Mouse (Mus musculus): ENCODE measurements around the gene Hnrnph3. TPM values are rescaled to one million over a fixed set of nuclear protein-coding genes. Genes with fewer than 3 reads are reported as not detected.
"Not testable (repeated sequence)": the region's sequence is repeated elsewhere in the genome, so short reads cannot be mapped to it uniquely, and the experiment has no call there.

Gene Hnrnph3
- 28.9 and 56.2 TPM in 2 replicates for total RNA-seq (2015; ENCODE audit: low replicate concordance)
- total RNA-seq (2017; ENCODE audit: low replicate concordance), result 37.2 and 46.0 TPM in 2 replicates

DNA sequence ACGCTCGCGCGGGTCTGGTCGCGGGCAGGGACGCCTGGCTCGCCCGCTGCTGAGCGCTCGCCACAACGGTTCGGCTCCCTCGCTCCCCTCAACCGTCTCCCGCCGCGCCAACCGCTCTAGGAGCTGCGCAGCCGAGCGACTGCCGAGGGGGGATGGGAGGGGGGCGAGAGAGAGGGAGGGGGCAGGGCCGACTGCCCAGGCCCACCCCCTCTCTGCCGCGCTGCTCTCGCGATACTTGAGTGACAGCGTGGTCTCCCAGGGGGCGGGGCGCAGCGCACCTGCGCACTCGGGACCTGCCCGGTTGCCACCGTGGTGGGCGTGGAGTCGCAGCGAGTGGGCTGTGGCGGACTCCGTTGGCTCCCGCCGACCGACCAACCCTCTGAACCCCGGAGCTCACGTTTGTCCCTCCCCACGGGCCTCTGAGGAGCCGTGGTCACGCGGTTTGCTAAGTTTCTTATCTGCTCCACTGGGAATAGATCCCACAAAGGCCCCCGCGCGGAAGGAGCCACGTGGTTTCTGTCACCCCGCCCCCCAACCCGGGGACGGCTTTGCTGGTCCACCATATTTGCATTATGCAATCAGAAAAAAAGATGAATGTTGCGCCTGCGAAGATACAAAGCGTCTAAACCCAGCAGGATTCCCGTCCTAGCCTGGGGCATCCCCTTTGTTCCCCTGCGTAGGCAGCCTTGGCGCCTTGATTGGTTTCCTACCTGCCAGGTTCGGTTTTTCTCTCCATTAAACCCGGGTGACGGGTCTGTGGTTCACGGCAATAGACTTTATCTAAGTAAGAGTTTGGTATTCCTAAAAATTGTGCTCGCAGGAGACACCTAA, at the start of gene Hnrnph3, which contains the start of gene Pbld2:
Gene Hnrnph3 (minus strand): TSS at position 469 of the 831 bp plus-strand sequence.
Gene Pbld2 (plus strand): TSS at position 567 of the 831 bp plus-strand sequence.
- peak; percentile 86 for ATAC-seq (replicated peaks; ENCODE audit: low FRiP score, poor library complexity, severe bottlenecking)

DNA sequence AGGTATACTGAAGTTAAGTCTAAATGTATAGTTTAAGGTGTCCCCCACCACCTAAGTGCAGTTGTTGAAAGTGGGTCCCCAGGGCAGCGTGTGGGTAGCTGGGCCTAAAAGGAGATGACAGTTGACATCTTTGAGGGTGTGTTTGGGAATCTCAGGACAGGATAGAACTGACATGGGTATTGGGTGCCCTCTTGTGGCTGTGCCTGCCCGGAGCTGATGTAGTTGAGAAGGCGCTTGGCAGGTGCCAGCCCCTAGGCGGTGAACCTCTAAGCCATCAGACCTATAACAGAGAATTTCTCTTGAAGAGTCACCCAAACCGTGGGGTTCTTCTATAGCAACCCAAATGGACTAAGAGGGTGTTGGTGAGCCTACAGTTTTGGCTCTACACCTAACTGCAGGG, 42.0 kb upstream of the Hnrnph3 start:
- no peak for ATAC-seq (replicated peaks; ENCODE audit: low FRiP score, poor library complexity, severe bottlenecking)

DNA sequence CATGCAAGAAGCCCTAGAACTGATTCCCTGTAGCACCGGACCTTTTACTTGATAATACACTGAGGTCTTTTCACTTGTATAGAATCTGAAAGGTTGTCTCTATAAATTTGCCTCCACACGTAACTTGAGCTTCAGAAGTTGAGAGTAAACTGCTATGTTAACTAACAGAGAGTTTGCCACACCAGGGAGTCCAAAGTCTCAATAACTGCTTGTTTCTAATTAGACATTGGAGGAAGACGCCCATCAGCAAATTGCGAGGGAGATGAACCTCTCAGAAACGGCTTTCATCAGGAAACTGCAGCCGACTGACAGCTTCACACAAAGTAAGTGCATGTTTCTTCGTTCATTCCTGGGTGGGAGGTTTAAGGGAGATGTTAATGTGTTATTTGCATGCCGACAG, 41.5 kb upstream of the Hnrnph3 start:
- ATAC-seq (replicated peaks; ENCODE audit: low FRiP score, poor library complexity, severe bottlenecking), result no peak

DNA sequence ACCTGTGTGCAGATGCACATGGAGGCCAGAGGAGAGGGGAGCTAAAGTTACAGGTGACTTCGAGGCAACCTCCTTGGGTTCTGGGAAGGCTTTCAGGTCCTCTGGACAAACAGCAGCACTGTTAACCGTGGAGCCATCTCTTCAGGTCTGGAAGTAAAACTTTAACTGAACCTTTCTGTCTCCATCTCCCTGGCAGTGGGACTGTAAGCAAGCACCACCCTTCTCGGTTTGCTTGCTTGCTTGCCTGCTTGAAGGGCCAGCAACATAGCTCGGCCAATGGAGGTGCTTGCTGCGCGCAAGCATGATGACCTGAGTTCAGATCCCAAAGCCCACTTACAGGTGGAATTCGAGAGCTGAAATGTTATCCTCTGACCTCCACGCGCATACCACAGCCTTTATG, 40.5 kb upstream of the Hnrnph3 start:
- no peak for ATAC-seq (replicated peaks; ENCODE audit: low FRiP score, poor library complexity, severe bottlenecking)

DNA sequence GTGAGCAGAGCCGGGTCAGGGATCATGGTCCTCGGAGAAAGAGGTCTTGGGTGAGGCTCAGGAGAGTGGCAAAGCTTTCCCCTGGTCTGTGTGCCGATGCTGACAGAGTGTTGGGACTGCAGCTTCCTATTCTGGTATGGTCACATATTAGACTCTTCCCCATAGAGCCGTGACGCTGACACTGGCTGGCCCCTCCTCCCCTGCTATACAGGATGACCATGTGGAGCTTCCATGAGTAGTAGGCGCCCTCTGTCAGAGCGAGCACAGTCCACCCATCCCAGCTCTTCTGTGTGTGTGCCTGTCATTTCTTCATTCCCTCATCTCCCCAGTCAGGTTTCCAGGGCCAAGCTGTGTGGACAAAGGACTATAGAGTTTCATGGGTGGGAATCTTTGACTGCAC, 39.3 kb upstream of the Hnrnph3 start:
- ATAC-seq (replicated peaks; ENCODE audit: low FRiP score, poor library complexity, severe bottlenecking), result no peak

DNA sequence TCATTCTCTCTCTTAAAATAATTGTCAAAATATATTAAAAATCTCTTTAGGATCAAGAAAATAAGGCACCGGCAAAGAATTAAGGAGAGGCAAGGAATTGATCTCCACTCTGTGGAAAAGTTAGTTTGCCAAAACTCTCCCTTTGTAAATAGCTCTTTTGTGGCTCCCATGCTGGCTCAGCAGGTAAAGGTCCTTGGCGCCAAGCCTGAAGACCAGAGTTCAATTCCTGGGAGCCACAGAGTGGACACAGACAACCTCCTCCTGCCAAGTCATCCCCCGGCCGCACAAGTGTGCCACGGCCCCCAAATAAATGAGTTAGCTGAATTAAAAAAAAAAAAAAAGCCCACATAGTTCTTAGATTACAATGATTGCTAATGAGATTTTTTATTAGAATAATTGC, 38.7 kb upstream of the Hnrnph3 start:
- no peak for ATAC-seq (replicated peaks; ENCODE audit: low FRiP score, poor library complexity, severe bottlenecking)

DNA sequence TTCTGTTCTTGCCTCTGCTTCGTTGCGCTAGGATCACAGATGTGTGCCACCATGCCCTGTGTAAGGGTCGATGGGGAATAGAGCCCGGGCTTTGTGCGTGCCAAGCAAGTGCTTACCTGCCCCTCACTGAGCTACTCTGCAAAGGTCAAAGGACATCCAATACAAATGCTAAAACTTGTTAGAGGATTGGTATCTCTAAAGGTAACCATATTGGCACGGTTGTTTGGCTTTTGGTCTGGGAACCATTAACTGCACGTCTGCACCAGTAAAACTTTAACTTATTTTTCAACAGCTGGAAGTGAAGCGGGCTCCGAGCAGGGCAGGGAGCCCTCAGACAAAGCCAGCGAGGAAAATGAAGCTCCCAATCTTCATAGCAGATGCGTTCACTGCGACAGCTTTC, 37.2 kb upstream of the Hnrnph3 start:
- ATAC-seq (replicated peaks; ENCODE audit: low FRiP score, poor library complexity, severe bottlenecking), result no peak

DNA sequence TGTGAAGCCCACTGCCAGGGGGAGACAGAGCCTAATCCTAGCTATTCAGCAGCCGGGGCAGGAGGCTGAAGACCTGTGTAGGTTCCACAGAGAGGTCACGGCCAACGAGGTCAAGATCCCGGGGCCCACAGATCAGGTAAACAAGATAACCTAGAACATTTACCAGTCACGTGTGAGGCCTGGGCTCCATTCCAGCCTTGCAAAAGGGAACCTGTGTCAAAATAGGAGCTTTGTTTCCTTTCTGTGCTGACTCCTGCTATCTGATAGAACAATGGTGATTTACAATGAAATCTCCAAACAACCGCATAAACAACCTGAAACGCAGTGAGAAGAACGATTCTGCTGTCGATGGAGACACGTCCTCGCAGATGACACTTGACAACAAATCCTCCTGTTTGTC, 36.4 kb upstream of the Hnrnph3 start:
- ATAC-seq (replicated peaks; ENCODE audit: low FRiP score, poor library complexity, severe bottlenecking), result no peak

DNA sequence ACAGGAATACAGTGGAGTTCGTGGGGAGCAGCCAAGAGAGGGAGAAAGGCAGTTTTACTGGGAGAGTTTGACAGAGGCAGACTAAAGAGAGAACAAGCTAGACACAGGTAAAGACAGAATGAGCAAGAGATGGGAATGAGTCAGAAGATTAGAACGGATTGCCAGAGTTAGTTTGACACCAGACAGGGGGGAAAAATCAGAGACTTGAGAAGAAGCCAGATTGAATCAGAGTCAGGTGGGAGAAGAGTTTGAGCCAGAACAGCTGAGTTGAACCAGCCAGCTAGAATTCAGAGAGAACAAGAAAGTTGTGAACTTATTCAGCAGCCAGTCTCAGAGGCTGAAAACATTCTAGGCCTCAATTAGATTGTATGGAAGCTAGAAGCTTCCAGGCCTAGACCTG, 35.8 kb upstream of the Hnrnph3 start, which contains the start of gene Pbld1:
Gene Pbld1 (plus strand): TSS at position 301 of the 400 bp plus-strand sequence.
- no peak for ATAC-seq (replicated peaks; ENCODE audit: low FRiP score, poor library complexity, severe bottlenecking)

DNA sequence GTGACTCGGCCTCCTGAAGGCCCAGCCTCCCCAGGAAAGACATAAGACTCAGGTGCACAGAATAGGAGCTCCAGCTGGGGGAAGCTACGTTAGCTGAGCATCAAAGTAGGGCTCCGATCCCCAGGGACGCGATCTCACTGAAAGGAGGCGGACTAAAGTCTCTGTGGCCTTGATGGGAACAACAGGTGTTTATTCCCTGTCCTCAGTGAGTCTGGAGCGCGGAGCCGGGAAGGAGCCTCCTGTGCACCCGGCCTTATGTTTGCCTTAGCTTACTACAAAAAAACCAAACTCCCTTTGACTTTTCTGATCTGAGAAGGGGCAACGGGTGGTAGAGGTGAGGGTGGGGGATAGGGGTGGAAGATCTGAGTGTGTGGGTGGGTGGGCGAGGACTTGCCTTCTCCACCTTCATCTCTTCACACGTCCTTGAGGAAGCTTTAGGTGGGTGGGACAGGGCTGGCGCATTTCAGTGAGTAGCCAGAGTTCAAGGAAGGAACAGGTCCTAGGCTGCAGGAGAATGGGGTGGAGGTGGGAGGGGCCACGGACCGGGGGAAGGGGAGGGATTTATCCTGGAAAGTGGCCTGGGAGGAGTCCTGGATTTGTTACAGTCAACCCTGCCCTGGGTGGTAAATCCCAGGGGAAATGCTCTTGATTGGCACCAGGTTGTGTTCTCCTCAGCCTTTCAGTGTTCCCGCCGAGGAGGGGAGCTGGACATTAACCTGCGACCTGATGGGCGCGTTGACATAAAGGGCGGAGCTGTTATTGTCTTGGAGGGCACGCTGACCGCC, 33.1 kb upstream of the Hnrnph3 start:
- ATAC-seq (replicated peaks; ENCODE audit: low FRiP score, poor library complexity, severe bottlenecking), result no peak

DNA sequence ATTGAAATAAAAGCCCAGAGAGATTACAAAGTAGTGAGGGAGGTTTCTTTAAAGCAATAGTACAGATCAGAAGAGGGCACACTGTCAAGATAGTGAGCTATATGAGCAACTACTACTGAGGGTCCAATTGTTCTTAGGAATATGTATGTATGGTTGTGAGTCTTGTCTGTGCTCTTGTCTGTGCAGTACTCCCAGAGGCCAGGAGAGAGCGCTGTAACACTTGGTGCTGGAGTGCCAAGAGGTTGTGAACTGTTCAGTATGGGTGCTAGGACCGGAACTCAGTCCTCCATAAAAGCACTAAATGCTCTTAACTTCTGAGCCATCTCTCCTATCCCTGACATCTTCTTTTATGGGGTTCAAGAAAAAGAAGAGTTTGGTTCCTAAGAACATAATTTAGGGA, 30.6 kb upstream of the Hnrnph3 start:
- no peak for ATAC-seq (replicated peaks; ENCODE audit: low FRiP score, poor library complexity, severe bottlenecking)

DNA sequence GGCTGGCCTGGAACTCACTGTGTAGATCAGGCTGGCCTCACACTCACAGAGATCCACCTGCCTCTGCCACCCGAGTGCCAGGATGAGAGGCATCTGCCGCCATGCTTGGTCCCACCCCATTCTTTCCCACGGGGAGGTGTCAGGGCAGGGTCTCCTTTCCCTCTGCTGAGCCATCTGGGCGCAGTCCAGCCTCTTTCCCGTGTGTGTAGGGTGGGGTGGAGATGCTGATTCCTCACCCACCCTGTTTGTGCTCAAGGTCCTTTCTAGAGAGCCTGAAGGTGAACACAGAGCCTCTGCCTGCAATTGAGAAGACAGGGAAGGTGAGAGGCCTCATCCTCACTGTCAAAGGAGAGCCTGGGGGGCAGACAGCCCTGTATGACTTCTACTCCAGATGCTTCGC, 30.1 kb upstream of the Hnrnph3 start:
- not testable (repeated sequence) for ATAC-seq (replicated peaks; ENCODE audit: low FRiP score, poor library complexity, severe bottlenecking)

DNA sequence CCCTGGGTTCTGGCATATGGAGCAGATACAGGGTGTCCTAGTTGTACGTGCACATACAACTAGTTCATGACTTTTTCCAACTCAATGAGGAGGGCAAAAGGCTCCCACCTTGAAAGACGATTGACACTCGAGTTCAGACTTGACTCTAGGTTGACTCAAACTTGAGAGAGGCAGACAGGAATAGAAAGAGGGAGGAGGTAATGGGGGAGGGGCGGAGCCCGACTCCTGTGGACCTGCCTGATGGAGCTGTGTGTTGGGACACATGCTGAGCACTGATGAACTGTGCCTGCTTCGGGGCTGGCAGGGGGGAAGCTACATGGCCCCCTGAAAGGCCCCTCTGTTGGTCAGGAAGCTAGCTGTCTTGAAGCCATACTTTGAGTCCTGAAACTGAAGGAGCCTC, 29.0 kb upstream of the Hnrnph3 start:
- no peak for ATAC-seq (replicated peaks; ENCODE audit: low FRiP score, poor library complexity, severe bottlenecking)

DNA sequence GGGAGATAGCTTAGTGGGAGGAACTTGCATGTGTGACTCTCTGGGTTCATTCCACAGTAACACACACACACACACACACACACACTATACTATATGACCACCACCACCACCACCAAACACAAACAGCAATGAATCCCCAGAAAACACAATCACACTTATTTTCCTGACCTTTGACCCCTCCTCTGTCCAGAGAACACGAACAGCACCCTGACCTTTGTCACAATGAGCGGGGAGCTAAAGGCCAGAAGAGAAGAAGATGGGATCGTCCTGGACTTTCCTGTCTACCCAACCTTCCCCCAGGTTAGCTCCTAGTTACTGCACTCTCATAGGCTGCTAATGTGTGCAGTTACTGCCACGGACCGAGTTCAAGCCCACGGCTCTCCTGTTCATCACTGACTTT, 28.0 kb upstream of the Hnrnph3 start:
- ATAC-seq (replicated peaks; ENCODE audit: low FRiP score, poor library complexity, severe bottlenecking), result no peak

DNA sequence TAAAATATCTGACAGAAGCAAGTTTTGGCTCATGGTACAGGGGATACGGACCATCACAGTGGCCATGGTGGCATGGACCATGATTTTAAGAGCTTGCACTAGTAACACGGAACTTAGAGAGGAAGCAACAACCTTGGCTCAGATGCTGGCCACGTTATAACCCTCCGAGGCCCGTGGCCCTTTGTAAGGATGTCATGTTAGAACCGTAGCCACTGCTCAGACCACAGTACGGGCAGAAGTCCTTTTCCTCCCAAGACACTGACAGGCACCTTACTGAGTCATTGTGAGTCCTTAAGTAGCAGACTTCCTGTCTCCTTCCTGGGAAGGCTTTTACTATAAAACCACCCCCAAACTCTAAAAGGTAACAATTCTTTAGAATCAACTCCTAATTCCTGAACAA, 27.2 kb upstream of the Hnrnph3 start:
- ATAC-seq (replicated peaks; ENCODE audit: low FRiP score, poor library complexity, severe bottlenecking), result no peak

DNA sequence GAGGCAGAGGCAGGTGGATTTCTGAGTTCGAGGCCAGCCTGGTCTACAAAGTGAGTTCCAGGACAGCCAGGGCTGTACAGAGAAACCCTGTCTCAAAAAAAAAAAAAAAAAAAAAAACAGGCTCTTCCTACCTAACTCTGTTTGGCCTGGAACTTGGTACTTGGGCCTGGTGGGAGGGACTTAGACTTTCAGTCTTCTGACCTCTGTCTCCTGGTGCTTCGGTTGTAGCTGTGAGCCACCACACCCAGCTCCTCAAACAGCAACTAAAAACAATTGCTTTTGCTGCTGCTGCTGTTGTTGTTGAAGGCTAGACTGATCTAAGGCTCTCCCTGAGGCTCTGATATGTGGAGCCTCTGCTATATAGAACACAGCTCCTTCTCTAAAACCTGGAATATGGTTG, 25.1 kb upstream of the Hnrnph3 start:
- no peak for ATAC-seq (replicated peaks; ENCODE audit: low FRiP score, poor library complexity, severe bottlenecking)

DNA sequence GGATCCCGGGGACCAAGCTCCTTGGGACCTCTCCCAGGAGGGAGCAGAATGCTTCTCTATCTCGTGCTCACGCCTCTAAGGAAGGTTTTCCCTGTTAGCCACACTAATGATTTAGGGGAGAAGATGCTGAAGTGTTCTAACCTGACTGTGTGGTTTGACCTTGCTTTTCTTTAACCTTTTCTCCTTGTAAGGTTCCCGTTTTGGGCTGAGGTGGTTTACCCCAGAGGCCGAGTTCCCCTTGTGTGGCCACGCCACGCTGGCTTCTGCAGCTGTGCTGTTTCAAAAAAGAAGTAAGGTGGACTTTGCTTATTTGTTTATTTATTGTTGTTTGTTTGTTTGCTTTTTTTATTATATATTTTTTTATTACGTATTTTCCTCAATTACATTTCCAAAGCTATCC, 23.7 kb upstream of the Hnrnph3 start:
- no peak for ATAC-seq (replicated peaks; ENCODE audit: low FRiP score, poor library complexity, severe bottlenecking)

DNA sequence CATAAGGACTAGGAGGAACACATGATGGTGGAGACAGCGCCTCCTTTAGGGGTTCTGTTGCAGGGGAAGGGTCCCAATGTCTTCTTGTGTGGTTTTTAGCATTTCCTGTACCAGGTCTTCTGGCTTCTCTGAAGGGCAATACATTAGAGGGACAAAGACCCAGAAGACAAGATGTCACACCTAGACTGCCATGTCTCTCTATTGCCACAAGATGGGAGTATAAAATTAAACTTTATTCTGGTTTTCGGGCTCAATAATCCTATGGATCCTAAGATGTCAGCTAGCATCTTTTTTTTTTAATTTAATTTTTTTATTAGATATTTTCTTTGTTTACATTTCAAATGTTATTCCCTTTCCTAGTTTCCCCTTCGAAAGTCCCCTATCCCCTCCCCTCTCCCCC, 19.1 kb upstream of the Hnrnph3 start:
- ATAC-seq (replicated peaks; ENCODE audit: low FRiP score, poor library complexity, severe bottlenecking), result no peak

DNA sequence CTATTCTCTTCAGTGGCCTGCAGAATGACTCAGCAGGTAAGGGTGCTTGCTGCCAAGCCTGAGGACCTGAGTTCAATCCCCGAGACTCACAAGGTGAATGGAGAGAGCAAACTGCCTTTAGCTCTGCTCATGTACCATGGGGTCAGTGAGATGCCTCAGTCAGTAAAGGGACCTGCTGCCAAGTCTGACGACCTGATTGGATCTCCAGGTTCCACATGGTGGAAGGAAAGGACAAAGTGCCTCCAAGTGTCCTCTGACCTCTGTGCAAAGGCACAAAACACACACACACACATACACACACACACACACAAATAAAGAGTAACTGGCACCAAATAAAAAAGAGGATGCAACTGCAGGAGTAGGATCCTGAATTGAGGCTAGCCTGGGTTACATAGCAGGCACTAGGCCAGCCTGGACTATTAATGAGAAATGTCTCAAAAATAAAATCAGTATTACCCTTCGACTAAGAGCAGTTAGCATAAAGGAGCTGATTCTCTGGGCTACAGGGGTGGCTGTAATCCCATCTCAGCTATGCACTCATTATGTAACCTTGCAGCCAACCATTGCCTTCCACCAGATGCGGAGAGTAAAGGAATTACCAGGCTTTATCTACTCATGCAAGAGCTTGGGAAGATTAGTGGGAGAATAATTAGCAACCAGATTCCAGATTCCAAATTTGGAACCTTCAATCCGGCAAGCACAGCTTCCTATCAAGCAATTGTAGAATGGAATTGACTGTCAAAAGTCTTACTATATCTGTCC, 16.0 kb upstream of the Hnrnph3 start:
- no peak for ATAC-seq (replicated peaks; ENCODE audit: low FRiP score, poor library complexity, severe bottlenecking)

Data from erythroid progenitor cell, adult 5-6 weeks (primary cell).